ENCODE assay signal across 9 mouse cellular contexts in genomic region chr3:22308962-22309361, GRCm38 (mm10).
DNase-seq lines count a peak whose midpoint lies in the region; ATAC-seq and TF ChIP-seq lines count a peak whose summit lies in the region.
"Had no signal": no experiment of that assay in that cellular context is flagged by ENCODE, and none has a peak within 500 bp of the region (broad histone marks: within the 10 kb centered on the region; RNA-seq: fewer than 3 reads in every experiment).

No protein-coding gene starts in this region.

- H3K4me2 ChIP-seq in liver, embryonic 11.5 days: no peak overlapping the region
- H3K4me2 ChIP-seq in neural tube, embryonic 14.5 days (ENCODE audit: low read depth, low read length): no peak overlapping the region

- no peak overlapping the region for H3K27ac ChIP-seq in gastrocnemius, adult 2 months
- H3K27ac ChIP-seq in liver, embryonic 11.5 days (ENCODE audit: low read depth, low read length): no peak overlapping the region
- H3K27ac ChIP-seq in neural tube, embryonic 14.5 days (ENCODE audit: low read depth, low read length): no peak overlapping the region

- DNase-seq in 416B (ENCODE audit: low read depth): peak; percentile 70
- DNase-seq in R1 (ENCODE audit: low read depth, low spot score): peak; percentile 77
- peak; percentile 75 to 83 for DNase-seq in cerebellum, postnatal 25 days
- DNase-seq in gastrocnemius, adult 2 months: peak; percentile 46
- DNase-seq in kidney, postnatal 10 days: peak; percentile 76
- peak; percentile 46 for DNase-seq in liver, embryonic 11.5 days (ENCODE audit: low spot score)
- peak; percentile 23 to 61 for DNase-seq in thymus, postnatal 10 days (ENCODE audit: low spot score in 2 of 2)

- no peaks in the 10 kb centered on the region for H3K9me3 ChIP-seq in liver, embryonic 11.5 days (ENCODE audit: control insufficient read depth, low read length)
- H3K9me3 ChIP-seq in neural tube, embryonic 14.5 days (ENCODE audit: control insufficient read depth, low read length): no peaks in the 10 kb centered on the region

- H3K4me3 ChIP-seq in gastrocnemius, adult 2 months: no peak overlapping the region
- no peak overlapping the region for H3K4me3 ChIP-seq in liver, embryonic 11.5 days (ENCODE audit: low read depth, low read length)
- no peak overlapping the region for H3K4me3 ChIP-seq in neural tube, embryonic 14.5 days (ENCODE audit: low read depth, low read length)
- H3K4me3 ChIP-seq: erythroblast, embryonic 14.5 days had no signal

- H3K27me3 ChIP-seq in liver, embryonic 11.5 days (replicated peaks; ENCODE audit: control insufficient read depth, insufficient read depth, low read length): no peaks in the 10 kb centered on the region
- H3K27me3 ChIP-seq in neural tube, embryonic 14.5 days (ENCODE audit: control insufficient read depth, insufficient read depth, low read length): no peaks in the 10 kb centered on the region

- H3K9ac ChIP-seq in liver, embryonic 11.5 days (ENCODE audit: low read depth, low read length): no peak overlapping the region
- H3K9ac ChIP-seq in neural tube, embryonic 14.5 days (replicated peaks; ENCODE audit: low read depth, low read length): no peak overlapping the region

- intact Hi-C loops in gastrocnemius, adult 2 months (cut with DNase I): no loop called here

- H3K36me3 ChIP-seq in liver, embryonic 11.5 days (ENCODE audit: control insufficient read depth, insufficient read depth, low read length): no peaks in the 10 kb centered on the region
- no peaks in the 10 kb centered on the region for H3K36me3 ChIP-seq in neural tube, embryonic 14.5 days (ENCODE audit: control insufficient read depth, insufficient read depth, low read length)

- H3K4me1 ChIP-seq in liver, embryonic 11.5 days (replicated peaks; ENCODE audit: control insufficient read depth, insufficient read depth, low read length): no peaks in the 10 kb centered on the region
- no peaks in the 10 kb centered on the region for H3K4me1 ChIP-seq in neural tube, embryonic 14.5 days (ENCODE audit: control insufficient read depth, insufficient read depth, low read length)

- 10% methylated on average over 4 of the region's 4 CpGs for WGBS in liver, embryonic 11.5 days
- WGBS in neural tube, embryonic 14.5 days: 11% methylated on average over 4 of the region's 4 CpGs

- peak; percentile 93 for TF ChIP-seq CTCF in gastrocnemius, adult 2 months (IDR thresholded peaks at IDR 0.05)

- ATAC-seq in liver, embryonic 11.5 days (replicated peaks; ENCODE audit: low FRiP score): no peak
- ATAC-seq in neural tube, embryonic 14.5 days (ENCODE audit: low read depth): peak; percentile 68; the same call in 1 of the 2 replicates
